Mouse (Mus musculus): Measurements from ENCODE around the gene Pex5l. TPM values are rescaled to one million over a fixed set of nuclear protein-coding genes. Genes with fewer than 3 reads are reported as not detected.

Gene Pex5l
- total and polyA plus RNA-seq, 3 experiments = not detected

GRCm38 (mm10) chr3:32979238-32979637 is 163.8 kb downstream of the Pex5l start:
- Histone ChIP-seq H3K27me3 (ENCODE audit: control insufficient read depth in 1 of 2, insufficient read depth in 2 of 2, low read length in 2 of 2) (no peaks in the 10 kb centered on the region), H3K79me2 (ENCODE audit: control insufficient read depth, insufficient read depth, low read length, poor library complexity) (no peaks in the 10 kb centered on the region), H3K9ac (ENCODE audit: control insufficient read depth, low read depth, low read length, poor library complexity, severe bottlenecking) (no peak overlapping the region), H3K9me3 (replicated peaks; ENCODE audit: insufficient read depth, low read length) (no peaks in the 10 kb centered on the region), H3K27ac (ENCODE audit: control insufficient read depth, low read depth, low read length) (no peak overlapping the region), H3K4me3 (ENCODE audit: control insufficient read depth in 1 of 2, insufficient read depth in 1 of 2, low read depth in 2 of 2, low read length in 2 of 2) (no peak overlapping the region), H3K4me1 (ENCODE audit: control insufficient read depth in 1 of 2, insufficient read depth in 2 of 2, low read length in 2 of 2) (no peaks in the 10 kb centered on the region), H3K36me3 (ENCODE audit: control insufficient read depth in 1 of 2, insufficient read depth in 2 of 2, low read length in 2 of 2) (no peaks in the 10 kb centered on the region)
- TF ChIP-seq USF2 (IDR thresholded peaks at IDR 0.05; ENCODE audit: borderline replicate concordance in 1 of 2, insufficient read depth in 1 of 2, low read depth in 1 of 2, low read length in 2 of 2) (no peak), TBP (IDR thresholded peaks at IDR 0.05; ENCODE audit: low read depth, low read length) (no peak), UBTF (IDR thresholded peaks at IDR 0.05; ENCODE audit: borderline replicate concordance, insufficient read depth, low read depth, low read length) (no peak), CTCF (IDR thresholded peaks at IDR 0.05 in 2 of 3, conservative IDR thresholded peaks at IDR 0.05 in 1 of 3; ENCODE audit: control insufficient read depth in 1 of 3, insufficient read depth in 1 of 3, low read depth in 2 of 3, low read length in 3 of 3, poor library complexity in 1 of 3, severe bottlenecking in 1 of 3) (no peak), NELFE (IDR thresholded peaks at IDR 0.05; ENCODE audit: low read depth, low read length) (no peak), MXI1 (IDR thresholded peaks at IDR 0.05; ENCODE audit: low read depth, low read length) (no peak), NRF1 (IDR thresholded peaks at IDR 0.05; ENCODE audit: insufficient read depth, low read depth, low read length, poor library complexity, severe bottlenecking) (no peak), ZNF384 (IDR thresholded peaks at IDR 0.05; ENCODE audit: low read depth, low read length) (no peak), HCFC1 (IDR thresholded peaks at IDR 0.05; ENCODE audit: low read depth, low read length) (no peak)
- no peak for DNase-seq (ENCODE audit: low read depth, low spot score)

DNA sequence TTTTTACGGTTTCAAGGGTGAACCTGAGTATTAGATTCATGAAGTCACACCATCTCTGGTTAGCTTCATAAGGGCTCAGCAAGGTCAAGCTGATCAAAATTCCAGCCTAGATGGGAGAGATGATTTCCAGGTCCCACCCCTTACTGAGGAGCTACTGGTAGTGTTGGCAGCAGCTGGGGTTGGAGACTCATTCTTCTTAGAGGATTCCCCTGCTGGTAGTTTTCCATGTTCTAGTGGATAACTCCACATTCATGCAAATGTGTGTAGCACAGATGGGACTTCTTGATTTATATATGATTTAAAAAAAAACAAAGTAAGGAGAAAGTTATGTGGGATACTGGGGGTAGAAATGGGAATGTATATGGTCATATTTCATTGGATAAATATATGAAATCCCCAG is 172.8 kb downstream of the Pex5l start:
- no peak overlapping the region for H3K4me3 ChIP-seq (ENCODE audit: control insufficient read depth in 1 of 2, insufficient read depth in 1 of 2, low read depth in 2 of 2, low read length in 2 of 2)
- H3K27me3 ChIP-seq (ENCODE audit: control insufficient read depth in 1 of 2, insufficient read depth in 2 of 2, low read length in 2 of 2) = no peaks in the 10 kb centered on the region
- no peak overlapping the region for H3K27ac ChIP-seq (ENCODE audit: control insufficient read depth, low read depth, low read length)
- no peaks in the 10 kb centered on the region for H3K9me3 ChIP-seq (replicated peaks; ENCODE audit: insufficient read depth, low read length)
- no peaks in the 10 kb centered on the region for H3K36me3 ChIP-seq (ENCODE audit: control insufficient read depth in 1 of 2, insufficient read depth in 2 of 2, low read length in 2 of 2)
- DNase-seq (ENCODE audit: low read depth, low spot score) = no peak
- H3K9ac ChIP-seq (ENCODE audit: control insufficient read depth, low read depth, low read length, poor library complexity, severe bottlenecking) = no peak overlapping the region
- no peaks in the 10 kb centered on the region for H3K4me1 ChIP-seq (ENCODE audit: control insufficient read depth in 1 of 2, insufficient read depth in 2 of 2, low read length in 2 of 2)
- no peak for TF ChIP-seq ZKSCAN1 (IDR thresholded peaks at IDR 0.05; ENCODE audit: low read depth, low read length)
- TF ChIP-seq SMC3 (IDR thresholded peaks at IDR 0.05; ENCODE audit: low read depth, low read length) = no peak
- no peak for TF ChIP-seq EP300 (IDR thresholded peaks at IDR 0.05; ENCODE audit: low read depth in 1 of 2, low read length in 2 of 2)
- no peak for TF ChIP-seq USF1 (IDR thresholded peaks at IDR 0.05; ENCODE audit: low read depth, low read length)
- no peak for TF ChIP-seq USF2 (IDR thresholded peaks at IDR 0.05; ENCODE audit: borderline replicate concordance in 1 of 2, insufficient read depth in 1 of 2, low read depth in 1 of 2, low read length in 2 of 2)
- TF ChIP-seq GABPA (IDR thresholded peaks at IDR 0.05; ENCODE audit: low read depth, low read length) = no peak
- no peak for TF ChIP-seq TBP (IDR thresholded peaks at IDR 0.05; ENCODE audit: low read depth, low read length)
- no peak for TF ChIP-seq MYB (IDR thresholded peaks at IDR 0.05; ENCODE audit: low read depth, low read length)
- H3K79me2 ChIP-seq (ENCODE audit: control insufficient read depth, insufficient read depth, low read length, poor library complexity) = no peaks in the 10 kb centered on the region
